Mouse (Mus musculus) retina, embryonic 14.5 days (tissue): ENCODE data around the gene Tmem25.

ENCODE experiments used
- DNase-seq: peaks from one replicate; pipeline ENCODE4 v3.0.0-alpha.2; 2015; ENCODE audit warnings: low spot score

Gene Tmem25

GRCm38 (mm10) chr9:44799102-44799957, at the start of gene Tmem25:
Gene Tmem25 (minus strand): TSS chr9:44799307.
- DNase-seq, result peak; percentile 83

- no peak for DNase-seq
Observed at GRCm38 (mm10) chr9:44847446-44847845, 48.3 kb upstream of the Tmem25 start.

GRCm38 (mm10) chr9:44841241-44841640, 42.1 kb upstream of the Tmem25 start:
- peak; percentile 37 for DNase-seq

GRCm38 (mm10) chr9:44836439-44836838, 37.3 kb upstream of the Tmem25 start:
- peak; percentile 87 for DNase-seq

GRCm38 (mm10) chr9:44832356-44832755, 33.2 kb upstream of the Tmem25 start:
- DNase-seq, result no peak

- DNase-seq, result no peak
Observed at GRCm38 (mm10) chr9:44830506-44830905, 31.4 kb upstream of the Tmem25 start.

GRCm38 (mm10) chr9:44828944-44829343, 29.8 kb upstream of the Tmem25 start:
- DNase-seq, result no peak

GRCm38 (mm10) chr9:44826660-44827059, 27.6 kb upstream of the Tmem25 start:
- DNase-seq, result no peak

GRCm38 (mm10) chr9:44819920-44820827, 21.1 kb upstream of the Tmem25 start:
- no peak for DNase-seq

GRCm38 (mm10) chr9:44817522-44817921, 18.4 kb upstream of the Tmem25 start:
- no peak for DNase-seq

GRCm38 (mm10) chr9:44814179-44814578, 15.1 kb upstream of the Tmem25 start:
- DNase-seq, result no peak

- no peak for DNase-seq
Observed at GRCm38 (mm10) chr9:44810316-44810715, 11.2 kb upstream of the Tmem25 start.

GRCm38 (mm10) chr9:44807778-44808177, 8.7 kb upstream of the Tmem25 start:
- DNase-seq, result no peak

GRCm38 (mm10) chr9:44807141-44807540, 8.0 kb upstream of the Tmem25 start:
- no peak for DNase-seq

- no peak for DNase-seq
Observed at GRCm38 (mm10) chr9:44805536-44805935, 6.4 kb upstream of the Tmem25 start.

GRCm38 (mm10) chr9:44804678-44805077, 5.6 kb upstream of the Tmem25 start:
- DNase-seq, result no peak

GRCm38 (mm10) chr9:44802808-44803450, 3.8 kb upstream of the Tmem25 start, which contains the start of gene Ttc36:
Gene Ttc36 (minus strand): TSS chr9:44803072.
- no peak for DNase-seq

- no peak for DNase-seq
Observed at GRCm38 (mm10) chr9:44801669-44802068, 2.6 kb upstream of the Tmem25 start.

- no peak for DNase-seq
Observed at GRCm38 (mm10) chr9:44799958-44800324, 834 bp upstream of the Tmem25 start.

GRCm38 (mm10) chr9:44798298-44798697, 809 bp downstream of the Tmem25 start:
- DNase-seq, result no peak

GRCm38 (mm10) chr9:44792842-44793241, 6.3 kb downstream of the Tmem25 start:
- no peak for DNase-seq
